Mouse (Mus musculus): ENCODE measurements around the gene Fgf7. TPM values are rescaled to one million over a fixed set of nuclear protein-coding genes. Genes with fewer than 3 reads are reported as not detected.

The Fgf7 gene
- total RNA-seq, 1 experiment from 2014 or later, result not detected

- ATAC-seq (ENCODE audit: extremely low read depth, insufficient number of reproducible peaks, low FRiP score, poor library complexity, severe bottlenecking), result no peak
Measured at GRCm38 (mm10) chr2:126052749-126053557, 18.5 kb downstream of the Fgf7 start.

- ATAC-seq (ENCODE audit: extremely low read depth, insufficient number of reproducible peaks, low FRiP score, poor library complexity, severe bottlenecking), result no peak
Measured at GRCm38 (mm10) chr2:126053657-126054056, 19.2 kb downstream of the Fgf7 start.

GRCm38 (mm10) chr2:126060595-126060994 lies 26.1 kb downstream of the Fgf7 start:
- no peak for ATAC-seq (ENCODE audit: extremely low read depth, insufficient number of reproducible peaks, low FRiP score, poor library complexity, severe bottlenecking)

- ATAC-seq (ENCODE audit: extremely low read depth, insufficient number of reproducible peaks, low FRiP score, poor library complexity, severe bottlenecking), result no peak
Measured at GRCm38 (mm10) chr2:126061037-126061773, 26.7 kb downstream of the Fgf7 start.

- ATAC-seq (ENCODE audit: extremely low read depth, insufficient number of reproducible peaks, low FRiP score, poor library complexity, severe bottlenecking), result no peak
Measured at GRCm38 (mm10) chr2:126062876-126063275, 28.4 kb downstream of the Fgf7 start.

GRCm38 (mm10) chr2:126064814-126065213 lies 30.4 kb downstream of the Fgf7 start:
- ATAC-seq (ENCODE audit: extremely low read depth, insufficient number of reproducible peaks, low FRiP score, poor library complexity, severe bottlenecking), result no peak

- no peak for ATAC-seq (ENCODE audit: extremely low read depth, insufficient number of reproducible peaks, low FRiP score, poor library complexity, severe bottlenecking)
Measured at GRCm38 (mm10) chr2:126065303-126065856, 30.9 kb downstream of the Fgf7 start.

- no peak for ATAC-seq (ENCODE audit: extremely low read depth, insufficient number of reproducible peaks, low FRiP score, poor library complexity, severe bottlenecking)
Measured at GRCm38 (mm10) chr2:126069740-126070139, 35.3 kb downstream of the Fgf7 start.

GRCm38 (mm10) chr2:126073744-126074143 lies 39.3 kb downstream of the Fgf7 start:
- no peak for ATAC-seq (ENCODE audit: extremely low read depth, insufficient number of reproducible peaks, low FRiP score, poor library complexity, severe bottlenecking)

GRCm38 (mm10) chr2:126076506-126076905 lies 42.0 kb downstream of the Fgf7 start:
- no peak for ATAC-seq (ENCODE audit: extremely low read depth, insufficient number of reproducible peaks, low FRiP score, poor library complexity, severe bottlenecking)

- no peak for ATAC-seq (ENCODE audit: extremely low read depth, insufficient number of reproducible peaks, low FRiP score, poor library complexity, severe bottlenecking)
Measured at GRCm38 (mm10) chr2:126079086-126079485, 44.6 kb downstream of the Fgf7 start.

- ATAC-seq (ENCODE audit: extremely low read depth, insufficient number of reproducible peaks, low FRiP score, poor library complexity, severe bottlenecking), result no peak
Measured at GRCm38 (mm10) chr2:126084326-126084725, 49.9 kb downstream of the Fgf7 start.

GRCm38 (mm10) chr2:126086187-126086586 lies 51.7 kb downstream of the Fgf7 start:
- ATAC-seq (ENCODE audit: extremely low read depth, insufficient number of reproducible peaks, low FRiP score, poor library complexity, severe bottlenecking), result no peak

GRCm38 (mm10) chr2:126090432-126090831 lies 56.0 kb downstream of the Fgf7 start:
- no peak for ATAC-seq (ENCODE audit: extremely low read depth, insufficient number of reproducible peaks, low FRiP score, poor library complexity, severe bottlenecking)

GRCm38 (mm10) chr2:126094616-126095015 lies 60.2 kb downstream of the Fgf7 start:
- ATAC-seq (ENCODE audit: extremely low read depth, insufficient number of reproducible peaks, low FRiP score, poor library complexity, severe bottlenecking), result no peak

Other genes with a start within 250 kb of the Fgf7 start
- 28.9 and 30.6 TPM in 2 replicates for gene Galk2, start 175.5 kb upstream of the Fgf7 start, total RNA-seq (2017)
- gene Cops2, start 175.5 kb upstream of the Fgf7 start, total RNA-seq (2017), result 67.0 and 71.1 TPM in 2 replicates
- not detected in 2 replicates for gene Fam227b, start 117.3 kb downstream of the Fgf7 start, total RNA-seq (2017)
- 5.7 and 7.2 TPM in 2 replicates for gene Dtwd1, start 117.5 kb downstream of the Fgf7 start, total RNA-seq (2017)
- not detected in 2 replicates for gene Gm17555, start 180.4 kb downstream of the Fgf7 start, total RNA-seq (2017)